Mouse (Mus musculus) erythroblast, embryonic 14.5 days (primary cell): ENCODE measurements around the gene Ammecr1.

Experiments used
- GATA1 ChIP-seq: IDR thresholded peaks from 2 replicates; pipeline ENCODE4 v1.6.1; 2012; ENCODE audit warnings: low read length, inconsistent platforms, mixed read lengths
- TAL1 ChIP-seq: IDR thresholded peaks from 3 replicates; pipeline ENCODE4 v1.6.1; 2012; ENCODE audit warnings: low read length, inconsistent platforms, mixed read lengths

DNA sequence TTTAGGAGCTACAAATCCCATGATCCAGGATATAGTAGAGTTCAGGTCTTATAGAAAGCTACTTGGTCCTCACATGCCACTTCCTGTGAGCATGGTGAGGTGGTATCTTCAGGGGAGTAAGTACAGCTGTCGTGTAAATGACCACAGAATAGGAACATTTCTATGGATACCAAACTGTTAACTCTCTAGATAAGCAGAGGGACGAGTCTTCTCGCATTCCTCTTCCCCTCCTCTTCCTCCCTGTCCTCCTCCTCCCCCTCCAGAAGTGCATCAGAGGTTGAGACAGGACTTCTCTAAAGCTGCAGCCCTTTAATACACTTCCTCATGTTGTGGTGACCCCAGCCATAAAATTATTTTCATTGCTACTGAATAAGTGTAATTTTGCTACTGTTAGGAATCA lies 49.1 kb downstream of the Ammecr1 start:
- no peak for TF ChIP-seq GATA1
- TF ChIP-seq TAL1, result no peak
